Comparison of ENCODE assay signal across 29 mouse cellular contexts in genomic region chr6:136845706-136846480, GRCm38 (mm10). TPM values are rescaled to one million over a fixed set of nuclear protein-coding genes. Genes with fewer than 3 reads are reported as not detected.
"Had no signal": no experiment of that assay in that cellular context is flagged by ENCODE, and none has a peak within 500 bp of the region (broad histone marks: within the 10 kb centered on the region; RNA-seq: fewer than 3 reads in every experiment).

No protein-coding gene starts in this region.

- H3K4me3 ChIP-seq: intestine, embryonic 15.5 days; kidney, embryonic 15.5 days; limb, embryonic 10.5 days; limb, embryonic 13.5 days; liver, embryonic 12.5 days; liver, embryonic 15.5 days; lung, embryonic 15.5 days; megakaryocyte, embryonic 14.5 days; midbrain, embryonic 10.5 days; neural tube, embryonic 12.5 days; neural tube, embryonic 15.5 days had no signal

- H3K27ac ChIP-seq: intestine, embryonic 15.5 days; kidney, embryonic 15.5 days; limb, embryonic 10.5 days; limb, embryonic 13.5 days; liver, embryonic 12.5 days; liver, embryonic 15.5 days; lung, embryonic 15.5 days; midbrain, embryonic 10.5 days; neural tube, embryonic 12.5 days; neural tube, embryonic 15.5 days; stomach, postnatal 0 days had no signal

- H3K9me3 ChIP-seq: intestine, embryonic 15.5 days; kidney, embryonic 15.5 days; limb, embryonic 10.5 days; limb, embryonic 13.5 days; liver, embryonic 12.5 days; liver, embryonic 15.5 days; lung, embryonic 15.5 days; megakaryocyte, embryonic 14.5 days; midbrain, embryonic 10.5 days; neural tube, embryonic 12.5 days; neural tube, embryonic 15.5 days had no signal

- DNase-seq: kidney, adult 11 months; kidney, adult 8-10 months; kidney, postnatal 14 days; kidney, postnatal 4 days; layer of hippocampus, adult 9-11 months; layer of hippocampus, postnatal 36 days; liver; lung, adult 18-20 months; lung, postnatal 10 days; lung, postnatal 36 days; midbrain, embryonic 14.5 days; retina, postnatal 1 day; right cerebral cortex, postnatal 4 days; thymus, adult 2 months; thymus, postnatal 14 days; thymus, postnatal 4 days had no signal

- H3K4me1 ChIP-seq: intestine, embryonic 15.5 days; kidney, embryonic 15.5 days; limb, embryonic 13.5 days; lung, embryonic 15.5 days; midbrain, embryonic 10.5 days; neural tube, embryonic 12.5 days; neural tube, embryonic 15.5 days had no signal

- ATAC-seq: intestine, embryonic 15.5 days; liver, embryonic 12.5 days had no signal

- H3K27me3 ChIP-seq: intestine, embryonic 15.5 days; kidney, embryonic 15.5 days; limb, embryonic 13.5 days; liver, embryonic 12.5 days; liver, embryonic 15.5 days; lung, embryonic 15.5 days; neural tube, embryonic 12.5 days; neural tube, embryonic 15.5 days had no signal

- H3K4me2 ChIP-seq: intestine, embryonic 15.5 days; kidney, embryonic 15.5 days; limb, embryonic 13.5 days; liver, embryonic 12.5 days; liver, embryonic 15.5 days; lung, embryonic 15.5 days; neural tube, embryonic 12.5 days; neural tube, embryonic 15.5 days had no signal

- H3K36me3 ChIP-seq: intestine, embryonic 15.5 days; kidney, embryonic 15.5 days; limb, embryonic 10.5 days; limb, embryonic 13.5 days; lung, embryonic 15.5 days; midbrain, embryonic 10.5 days; neural tube, embryonic 12.5 days; neural tube, embryonic 15.5 days had no signal

- H3K9ac ChIP-seq: intestine, embryonic 15.5 days; kidney, embryonic 15.5 days; limb, embryonic 13.5 days; liver, embryonic 12.5 days; liver, embryonic 15.5 days; lung, embryonic 15.5 days; neural tube, embryonic 12.5 days; neural tube, embryonic 15.5 days had no signal

RNA-seq across cellular contexts. Expression of gene Smco3, which starts 10.6 kb away (rescaled TPM):
- polyA plus RNA-seq: limb, embryonic 10.5 days; liver, embryonic 12.5 days; liver, embryonic 15.5 days; midbrain, embryonic 10.5 days had no signal

RNA-seq across cellular contexts. Expression of gene Art4, which starts 11.6 kb away (rescaled TPM):
- total RNA-seq: layer of hippocampus, adult 18-20 months; layer of hippocampus, postnatal 36 days had no signal
- polyA plus RNA-seq: midbrain, embryonic 14.5 days had no signal
